Mouse (Mus musculus): ENCODE measurements around the gene Tbc1d4.

- no peak for TF ChIP-seq CTCF (IDR thresholded peaks at IDR 0.05; ENCODE audit: low read depth, low read length)
- TF ChIP-seq POLR2A (IDR thresholded peaks at IDR 0.05; ENCODE audit: borderline replicate concordance, low read depth, low read length): no peak
Observed at GRCm38 (mm10) chr14:101468143-101468542, 140.8 kb downstream of the Tbc1d4 start.

All from bone marrow macrophage, adult 2 months (primary cell).